In the genomic region with DNA sequence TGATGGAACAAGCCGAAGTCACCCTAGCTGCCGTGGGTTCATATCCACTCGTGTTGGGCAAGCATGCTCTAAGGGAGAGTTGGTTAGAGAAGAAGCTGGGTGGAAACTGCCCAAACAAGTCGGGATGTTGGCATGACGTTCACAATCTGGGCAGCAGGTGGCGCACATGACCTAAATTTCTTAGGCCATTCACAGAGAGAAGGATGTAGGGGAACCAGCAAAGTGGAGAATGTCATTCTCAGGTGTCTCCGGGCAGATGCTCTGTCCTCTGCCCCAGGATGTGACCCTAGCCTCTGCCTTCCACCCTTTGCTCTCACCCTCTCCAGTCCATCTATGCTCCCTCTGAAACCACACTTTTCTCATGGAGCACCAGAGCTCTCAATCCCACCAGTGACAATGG, we compare ENCODE assay signal across 8 mouse cellular contexts.
DNase-seq lines count a peak whose midpoint lies in the region; TF ChIP-seq lines count a peak whose summit lies in the region.

No protein-coding gene starts in this region.

- no peak overlapping the region for H3K4me3 ChIP-seq in embryonic facial prominence, embryonic 10.5 days
- no peak overlapping the region for H3K4me3 ChIP-seq in heart, embryonic 10.5 days
- no peak overlapping the region for H3K4me3 ChIP-seq in olfactory bulb, adult 2 months (ENCODE audit: insufficient read depth, low read depth, low read length)

- 17% methylated on average over 7 of the region's 7 CpGs for whole genome bisulfite sequencing in embryonic facial prominence, embryonic 10.5 days
- 10% methylated on average over 7 of the region's 7 CpGs for WGBS in heart, embryonic 10.5 days
- WGBS in olfactory bulb, adult 2 months: 5% methylated on average over 7 of the region's 7 CpGs

- H3K27ac ChIP-seq in embryonic facial prominence, embryonic 10.5 days (replicated peaks): no peak overlapping the region
- H3K27ac ChIP-seq in heart, embryonic 10.5 days: no peak overlapping the region
- H3K27ac ChIP-seq in olfactory bulb, adult 2 months (ENCODE audit: insufficient read depth, low read depth, low read length): no peak overlapping the region

- peaks cover 29% of the 10 kb centered on the region for H3K4me1 ChIP-seq in embryonic facial prominence, embryonic 10.5 days
- H3K4me1 ChIP-seq in heart, embryonic 10.5 days: peaks cover 6% of the 10 kb centered on the region
- peaks cover 28% of the 10 kb centered on the region for H3K4me1 ChIP-seq in olfactory bulb, adult 2 months (ENCODE audit: control insufficient read depth, insufficient read depth, low read length)

- H3K27me3 ChIP-seq in embryonic facial prominence, embryonic 10.5 days (replicated peaks; ENCODE audit: low read depth, poor library complexity, severe bottlenecking): peaks cover 30% of the 10 kb centered on the region
- H3K27me3 ChIP-seq in heart, embryonic 10.5 days (ENCODE audit: insufficient read depth, poor library complexity, severe bottlenecking): peaks cover 22% of the 10 kb centered on the region

- peak; percentile 61 to 73 for DNase-seq in CD8-positive naive resting alpha-beta T cell, adult 2 months (ENCODE audit: low read depth in 2 of 2, low spot score in 2 of 2)
- peak; percentile 86 for DNase-seq in adrenal gland, postnatal 25 days
- DNase-seq in embryonic facial prominence, embryonic 10.5 days (ENCODE audit: low spot score): peak; percentile 85
- peak; percentile 91 for DNase-seq in heart, embryonic 10.5 days (ENCODE audit: low spot score)
- peak; percentile 92 to 93 for DNase-seq in kidney, postnatal 4 days
- peak; percentile 80 to 82 for DNase-seq in lung, adult 18-20 months
- peak; percentile 58 to 59 for DNase-seq in thymus, adult 18-20 months

- H3K9me3 ChIP-seq in embryonic facial prominence, embryonic 10.5 days: no peaks in the 10 kb centered on the region
- no peaks in the 10 kb centered on the region for H3K9me3 ChIP-seq in heart, embryonic 10.5 days

- no peaks in the 10 kb centered on the region for H3K36me3 ChIP-seq in embryonic facial prominence, embryonic 10.5 days (replicated peaks)
- no peaks in the 10 kb centered on the region for H3K36me3 ChIP-seq in heart, embryonic 10.5 days

- TF ChIP-seq CTCF in olfactory bulb, adult 2 months (IDR thresholded peaks at IDR 0.05; ENCODE audit: insufficient read depth, low read depth, low read length): peak; percentile 62

- TF ChIP-seq POLR2A in olfactory bulb, adult 2 months (IDR thresholded peaks at IDR 0.05; ENCODE audit: insufficient read depth, low read depth, low read length): no peak
